Mouse (Mus musculus) adrenal gland, adult 10 weeks (tissue): ENCODE measurements around the gene Kif1b. TPM values are rescaled to one million over a fixed set of nuclear protein-coding genes. Genes with fewer than 3 reads are reported as not detected.

Experiments
- polyA plus RNA-seq: library from polyadenylated mRNA; stranded (reverse); fragments of 350-450 nt; fragmentation: Illumina TruSeq; extraction: RNeasy Lipid Tissue Mini Kit (QIAGEN cat#74804); gene quantifications from one replicate; pipeline ENCODE4 v1.2.3, GENCODE M21; 2014; ENCODE audit warnings: low read depth, low replicate concordance

Gene Kif1b
- polyA plus RNA-seq: 189 TPM

DNA sequence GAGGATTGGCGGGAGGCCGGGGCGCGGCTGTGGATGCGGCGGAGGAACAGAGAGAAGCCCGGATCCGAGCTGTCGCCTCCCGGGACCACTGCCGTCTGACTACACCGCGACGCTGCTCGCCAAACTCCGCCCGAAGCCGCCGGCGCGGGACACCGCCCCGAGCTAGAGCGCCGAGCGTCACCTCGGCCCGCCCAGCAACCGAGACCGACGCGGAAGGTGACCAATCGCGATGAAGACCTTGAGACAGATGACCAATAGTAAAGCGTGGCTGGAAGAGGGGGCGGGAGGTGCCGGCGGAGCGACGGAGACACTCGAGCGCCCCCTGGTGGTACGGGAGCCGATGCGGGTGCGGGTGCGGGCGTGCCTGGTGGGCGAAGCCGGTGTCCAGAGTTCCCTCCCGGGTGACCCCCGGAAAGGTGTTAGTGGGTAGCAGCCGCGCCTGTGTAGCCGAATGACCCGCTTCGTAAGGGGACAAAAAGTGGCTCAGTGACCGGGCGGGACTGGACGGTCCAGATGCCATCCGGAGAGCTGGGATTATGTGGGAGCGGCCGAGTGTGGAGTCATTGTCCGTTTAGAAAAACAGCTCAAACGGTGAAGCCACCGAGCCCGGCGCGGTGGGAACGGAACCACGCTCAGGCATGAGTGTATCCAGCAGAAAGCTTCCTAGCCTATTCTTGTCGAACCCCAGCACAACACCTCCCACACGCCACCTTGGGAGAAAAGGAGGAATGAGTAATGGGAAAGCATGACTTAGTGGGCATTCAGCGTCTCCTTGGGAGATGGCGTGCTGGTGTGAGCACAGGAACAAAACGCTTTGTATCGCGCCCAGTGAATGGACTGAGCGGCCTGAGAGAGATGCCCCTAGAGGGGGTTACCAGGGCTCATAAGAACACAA is at the start of gene Kif1b:
TSS of gene Kif1b (minus strand) at position 98 of the 895 bp plus-strand sequence.

DNA sequence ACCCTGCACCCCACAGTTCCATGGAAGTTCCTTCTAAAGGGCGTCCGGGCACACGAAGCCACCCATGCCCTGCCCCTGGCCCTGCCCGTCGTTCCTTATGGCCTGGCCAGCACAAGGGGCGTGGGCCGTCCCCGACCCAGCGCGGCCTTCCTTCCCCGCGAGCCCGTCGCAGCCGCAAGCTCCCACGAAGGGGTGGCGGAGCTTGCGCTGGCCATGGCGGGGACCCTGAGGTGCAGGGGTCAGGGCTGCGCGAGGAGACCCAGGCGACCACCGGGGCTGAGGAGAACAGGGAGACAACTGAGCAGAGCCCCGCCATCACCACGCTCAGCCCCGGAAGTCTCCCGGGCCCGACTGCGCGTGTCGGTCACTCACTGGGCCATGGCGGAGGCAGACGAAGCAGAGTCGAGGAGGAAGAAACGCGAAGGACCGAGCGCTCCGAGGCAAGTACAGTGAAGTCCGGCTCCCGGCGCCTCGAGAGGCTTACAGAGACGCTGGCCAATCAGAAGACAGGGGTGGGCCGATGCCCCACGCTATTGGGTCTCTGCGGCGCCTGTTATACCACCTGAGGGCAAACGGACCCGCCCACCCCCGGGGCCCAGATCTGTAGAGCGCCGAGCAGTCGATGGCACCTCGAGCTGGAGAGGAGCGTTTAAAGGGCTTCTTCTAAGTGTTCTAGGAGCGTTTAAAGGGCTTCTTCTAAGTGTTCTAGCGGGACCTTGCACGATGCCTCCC is 141.1 kb downstream of the Kif1b start, which contains the start of gene Pgd:
TSS of gene Pgd (minus strand) at position 557 of the 732 bp plus-strand sequence.

DNA sequence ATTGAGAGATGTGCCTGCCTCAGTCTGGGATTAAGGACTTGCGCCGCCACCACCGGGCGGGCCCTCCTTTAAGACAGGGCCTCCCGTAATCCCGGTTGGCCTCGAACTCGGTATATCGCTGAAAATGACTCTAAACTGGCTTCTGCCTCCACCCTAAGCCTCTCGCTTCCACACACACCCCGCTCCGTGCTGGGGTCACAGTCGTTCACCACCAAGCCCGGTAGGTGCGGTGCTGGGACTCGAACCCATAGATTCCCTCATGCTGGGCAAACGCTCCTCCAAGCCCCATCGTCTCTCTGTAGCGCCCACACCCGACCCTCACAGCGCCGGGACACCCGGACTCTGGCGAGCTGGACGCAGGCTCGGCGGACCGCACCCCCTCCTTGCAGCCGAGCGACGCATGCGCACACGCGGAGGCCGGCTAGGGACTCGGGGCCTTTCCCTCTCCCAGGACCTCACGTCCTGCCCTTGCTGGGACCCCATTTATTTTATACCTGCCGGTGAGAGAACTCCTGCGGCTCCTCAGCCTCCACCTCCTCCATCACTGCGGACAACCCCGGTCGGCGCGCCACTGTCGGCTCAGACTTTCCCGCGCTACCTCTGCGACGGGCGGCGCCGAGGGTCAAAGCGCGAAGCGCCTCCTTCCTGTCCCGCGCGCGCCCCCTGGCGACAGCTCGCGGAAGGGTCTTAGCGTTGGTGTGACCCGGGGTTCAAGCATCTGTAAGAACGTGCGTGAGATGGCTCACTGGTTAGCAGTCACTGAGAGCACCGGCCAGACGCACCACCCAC is 170.3 kb downstream of the Kif1b start, which contains the start of gene Cenps:
TSS of gene Cenps (minus strand) at position 648 of the 789 bp plus-strand sequence.

DNA sequence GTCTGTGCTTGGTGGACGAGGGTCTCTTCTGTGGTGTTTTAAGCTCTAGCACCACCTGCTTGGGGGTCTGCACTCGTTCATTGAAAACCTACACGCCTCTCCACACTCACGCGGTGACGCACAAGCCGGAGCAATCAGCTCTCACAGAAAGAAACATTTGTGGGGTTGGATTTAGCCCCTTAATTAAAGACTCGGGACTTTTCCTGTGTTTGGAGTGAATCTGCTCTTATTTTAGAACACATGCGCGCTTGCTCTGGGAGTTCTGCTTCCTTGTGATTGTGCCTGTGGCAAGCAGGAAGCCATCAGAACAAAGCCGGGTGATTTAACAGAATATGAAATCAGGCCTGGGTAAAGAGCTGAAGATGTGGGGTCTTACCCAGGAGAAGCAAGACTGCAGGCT is 180.8 kb downstream of the Kif1b start, which contains the start of gene Cort:
TSS of gene Cort (minus strand) at position 101 of the 400 bp plus-strand sequence.

Other genes starting within 250 kb of the Kif1b start
- 1.9 TPM for gene Pex14, start 207.8 kb downstream of the Kif1b start, polyA plus RNA-seq
- gene Dffa, start 203.5 kb downstream of the Kif1b start, polyA plus RNA-seq: 7.5 TPM
- not detected for gene Cort, start 180.9 kb downstream of the Kif1b start, polyA plus RNA-seq
- gene Cenps, start 170.1 kb downstream of the Kif1b start, polyA plus RNA-seq: 3.4 TPM
- gene Pgd, start 140.9 kb downstream of the Kif1b start, polyA plus RNA-seq: 75.9 TPM
- 42.9 TPM for gene Ube4b, start 119.1 kb upstream of the Kif1b start, polyA plus RNA-seq
- gene Rbp7, start 147.3 kb upstream of the Kif1b start, polyA plus RNA-seq: 2.8 TPM
- gene Tmem274, start 169.7 kb upstream of the Kif1b start, polyA plus RNA-seq: not detected
- 6.9 TPM for gene Nmnat1, start 177.5 kb upstream of the Kif1b start, polyA plus RNA-seq
- gene Lzic, start 177.5 kb upstream of the Kif1b start, polyA plus RNA-seq: 39.8 TPM
- gene Ctnnbip1, start 210.5 kb upstream of the Kif1b start, polyA plus RNA-seq: 16.6 TPM